ENCODE assay signal across 12 mouse cellular contexts in genomic region chr17:43822630-43823029, GRCm38 (mm10). TPM values are rescaled to one million over a fixed set of nuclear protein-coding genes. Genes with fewer than 3 reads are reported as not detected.
"Had no signal": no experiment of that assay in that cellular context is flagged by ENCODE, and none has a peak within 500 bp of the region (broad histone marks: within the 10 kb centered on the region; RNA-seq: fewer than 3 reads in every experiment).

No protein-coding gene starts in this region.

- H3K9me3 ChIP-seq: limb, embryonic 10.5 days; liver, embryonic 15.5 days had no signal

- H3K4me2 ChIP-seq: liver, embryonic 11.5 days; liver, embryonic 15.5 days had no signal

- H3K36me3 ChIP-seq: limb, embryonic 10.5 days; liver, embryonic 15.5 days had no signal

- H3K27ac ChIP-seq: left cerebral cortex, adult 2 months; limb, embryonic 10.5 days; liver, embryonic 15.5 days; stomach, postnatal 0 days had no signal

- DNase-seq: kidney, adult 8-10 months; kidney, postnatal 25 days; lung, adult 2 months; lung, postnatal 36 days; thymus, postnatal 4 days had no signal

- H3K27me3 ChIP-seq: liver, embryonic 15.5 days had no signal

- ATAC-seq: lung, postnatal 0 days had no signal

- H3K9ac ChIP-seq: liver, embryonic 15.5 days had no signal

- H3K4me1 ChIP-seq: limb, embryonic 10.5 days; liver, embryonic 15.5 days had no signal

- H3K4me3 ChIP-seq: left cerebral cortex, adult 2 months; limb, embryonic 10.5 days; liver, embryonic 15.5 days had no signal

RNA-seq across cellular contexts. Expression of gene Rcan2, which starts 21.5 kb away (rescaled TPM):
- total RNA-seq: megakaryocyte progenitor cell, adult 5-6 weeks had no signal
